Mouse (Mus musculus) hindbrain, embryonic 11.5 days (tissue): Measurements from ENCODE around the gene Srgap3. TPM values are rescaled to one million over a fixed set of nuclear protein-coding genes. Genes with fewer than 3 reads are reported as not detected.

Experiments
- ATAC-seq: fragments of 200-750 bp; cut with Nextera tagmentation; 2 replicates; pipeline ENCODE4 v1.8.0; 2017; ENCODE audit warnings: mild to moderate bottlenecking, moderate TSS enrichment, moderate library complexity; ENCODE audit not compliant: low FRiP score
- DNase-seq: peaks from one replicate; pipeline ENCODE4 v3.0.0-alpha.2; 2015; ENCODE audit warnings: low spot score
- H3K27ac ChIP-seq: fragments of 300-500 bp; sonication (generic); 2 replicates; pipeline ENCODE4 v1.5.1; 2014; ENCODE audit warnings: mild to moderate bottlenecking, low read depth, low read length
- H3K27me3 ChIP-seq: fragments of 300-500 bp; sonication (generic); 2 replicates; pipeline ENCODE4 v1.6.1; 2014; ENCODE audit warnings: mild to moderate bottlenecking, low read length, moderate library complexity, mixed read lengths; ENCODE audit not compliant: control insufficient read depth, insufficient read depth
- H3K36me3 ChIP-seq: fragments of 300-500 bp; sonication (generic); 2 replicates; pipeline ENCODE4 v1.6.1; 2014; ENCODE audit warnings: mild to moderate bottlenecking, low read length, moderate library complexity, mixed read lengths; ENCODE audit not compliant: control insufficient read depth, insufficient read depth
- H3K4me1 ChIP-seq: fragments of 300-500 bp; sonication (generic); replicated peaks from 2 replicates; pipeline ENCODE4 v1.6.1; 2014; ENCODE audit warnings: low read length, mixed read lengths; ENCODE audit not compliant: control insufficient read depth, insufficient read depth
- H3K4me2 ChIP-seq: fragments of 300-500 bp; sonication (generic); replicated peaks from 2 replicates; pipeline ENCODE4 v1.6.1; 2014; ENCODE audit warnings: mild to moderate bottlenecking, low read depth, low read length
- H3K4me3 ChIP-seq: fragments of 300-500 bp; sonication (generic); 2 replicates; pipeline ENCODE4 v1.5.1; 2014; ENCODE audit warnings: low read depth, low read length
- H3K9ac ChIP-seq: fragments of 300-500 bp; sonication (generic); 2 replicates; pipeline ENCODE4 v1.6.1; 2014; ENCODE audit warnings: low read depth, low read length
- H3K9me3 ChIP-seq: fragments of 300-500 bp; sonication (generic); 2 replicates; pipeline ENCODE4 v1.6.1; 2016; ENCODE audit warnings: low read length; ENCODE audit not compliant: control insufficient read depth
- WGBS: fragments of 180-500 bp; shearing (Covaris S2); extraction: QIAGEN DNeasy Blood & Tissue Kit; methylation state at CpG from one replicate; pipeline ENCODE4 v1.1.7; 2014; 5-methylcytosine and 5-hydroxymethylcytosine counted together
- polyA plus RNA-seq: library from polyadenylated mRNA; unstranded; fragments of >200 nt; fragmentation: Nextera tagmentation; extraction: Ambion mirVana; gene quantifications from 2 replicates; pipeline ENCODE4 v1.2.1, GENCODE M21; 2014

Srgap3 gene
- polyA plus RNA-seq, 1 experiment from 2014 or later: 89.6 TPM

DNA sequence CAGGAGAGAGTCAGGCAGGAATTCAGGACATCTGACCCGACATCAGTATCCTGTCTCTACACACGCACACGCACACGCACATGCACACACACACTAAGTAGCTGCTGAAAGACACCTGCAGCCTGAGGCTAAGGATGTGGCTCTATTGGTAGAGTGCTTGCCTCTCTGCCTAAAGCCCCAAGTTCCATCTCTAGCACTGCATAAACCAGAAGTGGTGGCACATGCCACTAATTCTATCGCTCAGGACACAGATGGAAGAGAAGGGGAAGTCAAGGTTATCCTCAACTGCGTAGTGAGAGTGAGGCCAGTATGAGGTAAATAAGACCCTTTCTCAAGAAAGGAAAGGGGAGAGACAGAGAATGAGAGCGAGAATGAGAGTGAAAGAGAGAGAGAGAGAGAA is 6.8 kb upstream of the Srgap3 start:
- Histone ChIP-seq H3K9me3 (no peaks in the 10 kb centered on the region), H3K4me1 (peaks cover 7% of the 10 kb centered on the region), H3K4me2 (no peak overlapping the region), H3K9ac (no peak overlapping the region), H3K27ac (no peak overlapping the region), H3K4me3 (no peak overlapping the region), H3K27me3 (no peaks in the 10 kb centered on the region), H3K36me3 (no peaks in the 10 kb centered on the region)
- DNase-seq (no peak), ATAC-seq (no peak)
- 88% methylated on average over 7 of the region's 7 CpGs for WGBS

GRCm38 (mm10) chr6:112951254-112951653 is 4.2 kb upstream of the Srgap3 start:
- DNase-seq (no peak), ATAC-seq (no peak)
- Histone ChIP-seq H3K27me3 (no peaks in the 10 kb centered on the region), H3K9me3 (no peaks in the 10 kb centered on the region), H3K4me3 (no peak overlapping the region), H3K27ac (no peak overlapping the region), H3K36me3 (no peaks in the 10 kb centered on the region), H3K4me1 (peaks cover 15% of the 10 kb centered on the region), H3K9ac (no peak overlapping the region), H3K4me2 (no peak overlapping the region)
- WGBS: 77% methylated on average over 2 of the region's 2 CpGs

GRCm38 (mm10) chr6:112950205-112951110 is 3.4 kb upstream of the Srgap3 start:
- no peak overlapping the region for H3K9ac ChIP-seq
- no peak overlapping the region for H3K4me2 ChIP-seq
- H3K9me3 ChIP-seq: no peaks in the 10 kb centered on the region
- no peaks in the 10 kb centered on the region for H3K27me3 ChIP-seq
- H3K36me3 ChIP-seq: no peaks in the 10 kb centered on the region
- DNase-seq (no peak), ATAC-seq (no peak)
- WGBS: 42% methylated on average over 8 of the region's 8 CpGs
- no peak overlapping the region for H3K4me3 ChIP-seq
- H3K27ac ChIP-seq: no peak overlapping the region
- H3K4me1 ChIP-seq: peaks cover 15% of the 10 kb centered on the region

DNA sequence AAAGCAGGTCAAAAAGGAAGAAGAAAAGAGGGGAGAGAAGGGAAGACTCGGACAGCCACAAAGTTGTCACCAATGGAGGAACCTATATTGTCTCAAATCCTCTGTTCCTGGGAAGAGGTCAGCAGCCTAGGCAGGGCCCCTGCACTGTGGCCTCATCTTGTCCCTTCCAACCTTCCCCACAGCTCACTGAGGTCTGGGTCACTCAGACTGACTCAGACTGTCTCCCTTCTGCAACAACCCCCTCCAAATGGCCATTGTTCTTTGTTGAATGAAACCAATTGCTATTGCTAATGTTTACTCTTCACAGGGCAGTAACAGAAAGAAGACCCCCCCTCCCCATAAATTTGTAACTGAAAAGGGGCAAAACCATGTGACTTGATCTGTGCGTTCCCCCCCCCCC is 2.2 kb upstream of the Srgap3 start:
- H3K4me1 ChIP-seq: peaks cover 15% of the 10 kb centered on the region
- ATAC-seq (peak; percentile 12; the same call in 1 of the 2 replicates), DNase-seq (no peak)
- no peak overlapping the region for H3K4me2 ChIP-seq
- H3K27ac ChIP-seq: peak overlapping the region; percentile 68; the same call in 1 of the 2 replicates
- H3K36me3 ChIP-seq: no peaks in the 10 kb centered on the region
- no peaks in the 10 kb centered on the region for H3K9me3 ChIP-seq
- no peak overlapping the region for H3K9ac ChIP-seq
- H3K27me3 ChIP-seq: no peaks in the 10 kb centered on the region
- no peak overlapping the region for H3K4me3 ChIP-seq
- whole genome bisulfite sequencing: 25% methylated on average over 2 of the region's 2 CpGs

- Histone ChIP-seq H3K27ac (peak overlapping the region; percentile 68; the same call in 1 of the 2 replicates), H3K4me1 (peaks cover 15% of the 10 kb centered on the region), H3K27me3 (no peaks in the 10 kb centered on the region), H3K4me2 (no peak overlapping the region), H3K9me3 (no peaks in the 10 kb centered on the region), H3K4me3 (no peak overlapping the region), H3K36me3 (no peaks in the 10 kb centered on the region), H3K9ac (no peak overlapping the region)
- 81% methylated on average over 2 of the region's 2 CpGs for WGBS
- DNase-seq (no peak), ATAC-seq (no peak)
Observed at GRCm38 (mm10) chr6:112948416-112948815, 1.4 kb upstream of the Srgap3 start.

DNA sequence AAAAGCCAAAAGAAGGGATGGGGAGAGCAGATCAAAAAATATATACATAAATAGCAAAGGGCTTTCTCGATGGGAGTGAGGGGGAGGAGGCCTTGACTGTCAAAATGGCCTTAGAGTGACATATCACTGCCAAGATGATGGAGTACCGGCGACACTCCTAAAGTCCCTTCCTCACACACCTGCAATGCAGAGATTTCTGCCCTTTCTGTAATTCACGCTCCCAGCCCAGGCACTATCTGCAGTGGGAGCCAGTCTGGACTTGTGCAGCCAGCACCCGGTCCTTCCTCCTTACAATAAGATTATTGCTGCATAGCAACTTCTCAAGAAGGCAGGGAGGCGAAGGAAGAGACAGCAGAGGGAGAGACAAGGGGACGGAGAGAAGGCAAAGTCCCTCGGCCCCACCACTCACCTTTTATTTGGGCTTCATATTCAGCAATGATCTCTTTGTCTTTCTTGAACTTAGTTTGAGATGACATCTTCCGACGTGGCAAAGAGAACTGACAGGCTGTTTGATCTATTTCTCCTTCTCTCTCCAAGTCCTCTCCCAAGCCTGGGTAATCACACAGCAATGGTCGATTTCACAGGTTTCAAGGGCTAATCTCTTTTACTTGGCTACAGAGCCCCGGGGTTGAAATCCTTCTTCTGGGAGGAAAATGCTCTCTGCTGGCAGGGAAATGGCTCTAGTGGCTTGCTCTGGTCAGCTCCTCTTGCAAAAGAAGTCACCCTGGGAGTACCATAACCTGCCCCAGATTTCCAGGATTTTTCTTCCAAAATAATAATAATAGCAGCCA is 850 bp downstream of the Srgap3 start:
- Histone ChIP-seq H3K4me1 (peaks cover 17% of the 10 kb centered on the region), H3K27me3 (no peaks in the 10 kb centered on the region), H3K4me3 (peak overlapping the region; percentile 83), H3K4me2 (peak overlapping the region; percentile 56), H3K9me3 (no peaks in the 10 kb centered on the region), H3K27ac (peak overlapping the region; percentile 88), H3K9ac (peak overlapping the region; percentile 90), H3K36me3 (peaks cover 5% of the 10 kb centered on the region)
- DNase-seq (peak; percentile 54), ATAC-seq (0 out of 2 replicates have a peak, but pooled peaks have one; percentile 0)
- WGBS: 8% methylated on average over 12 of the region's 12 CpGs

GRCm38 (mm10) chr6:112945181-112945751 is 1.8 kb downstream of the Srgap3 start:
- peak; percentile 13; the same call in 1 of the 2 replicates for ATAC-seq
- Histone ChIP-seq H3K27ac (peak overlapping the region; percentile 88), H3K27me3 (no peaks in the 10 kb centered on the region), H3K4me2 (peak overlapping the region; percentile 56), H3K4me1 (peaks cover 17% of the 10 kb centered on the region), H3K9me3 (no peaks in the 10 kb centered on the region), H3K36me3 (peaks cover 5% of the 10 kb centered on the region), H3K9ac (peak overlapping the region; percentile 90), H3K4me3 (peak overlapping the region; percentile 83)
- DNase-seq: peak; percentile 53
- WGBS: 16% methylated on average over 14 of the region's 14 CpGs

GRCm38 (mm10) chr6:112943596-112944245 is 3.3 kb downstream of the Srgap3 start:
- Histone ChIP-seq H3K36me3 (peaks cover 5% of the 10 kb centered on the region), H3K27me3 (no peaks in the 10 kb centered on the region), H3K9ac (peak overlapping the region; percentile 53; the same call in 1 of the 2 replicates), H3K27ac (peak overlapping the region; percentile 40; the same call in 1 of the 2 replicates), H3K4me2 (peak overlapping the region; percentile 56), H3K9me3 (no peaks in the 10 kb centered on the region), H3K4me3 (peak overlapping the region; percentile 83), H3K4me1 (peaks cover 12% of the 10 kb centered on the region)
- ATAC-seq: peak; percentile 35
- peak; percentile 56 for DNase-seq
- WGBS: 38% methylated on average over 9 of the region's 9 CpGs
